Mouse (Mus musculus): Measurements from ENCODE around the gene Nckap5l. TPM values are rescaled to one million over a fixed set of nuclear protein-coding genes. Genes with fewer than 3 reads are reported as not detected.

Gene Nckap5l
- polyA plus RNA-seq, 1 experiment from 2014 or later = 7.9 TPM

DNA sequence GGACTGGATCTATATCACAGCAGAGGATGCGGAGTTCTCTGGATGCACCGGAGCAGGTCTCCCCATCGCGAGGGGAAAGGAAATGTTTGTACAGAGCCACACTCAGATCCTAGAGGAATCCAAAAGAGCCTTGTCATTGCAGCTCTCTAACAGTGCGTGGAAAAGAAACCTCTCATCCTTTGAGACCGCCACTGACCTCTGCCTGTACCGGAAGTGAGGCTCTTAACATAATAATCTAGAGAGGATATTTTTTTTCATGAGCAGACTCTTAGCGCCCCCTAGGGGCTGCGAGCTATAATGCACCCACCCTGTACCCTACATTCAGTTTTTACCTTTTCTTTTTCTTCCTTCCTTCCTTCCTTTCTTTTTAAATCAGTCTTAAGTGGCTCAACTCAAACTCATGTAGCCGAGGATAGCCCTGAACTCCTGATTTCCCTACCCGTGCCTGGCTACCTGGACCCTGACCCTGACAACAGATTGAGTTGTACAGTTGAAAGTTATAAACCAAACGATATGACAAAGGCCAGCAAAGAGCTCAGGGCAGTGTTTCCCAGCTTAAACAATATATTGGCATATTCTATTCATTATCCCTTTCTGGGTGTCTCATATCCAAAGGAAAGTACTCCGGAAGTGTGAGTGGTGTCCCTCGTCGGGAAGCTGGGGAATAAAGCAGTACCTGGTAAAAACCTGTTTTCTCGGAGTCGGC lies 13.6 kb upstream of the Nckap5l start:
- H3K9ac ChIP-seq (ENCODE audit: low read length) = peak overlapping the region; percentile 4; the same call in 1 of the 2 replicates
- H3K4me3 ChIP-seq (ENCODE audit: low read length) = no peak overlapping the region
- peak overlapping the region; percentile 29 for H3K4me2 ChIP-seq (ENCODE audit: low read depth, low read length)
- H3K27ac ChIP-seq (ENCODE audit: low read length) = peak overlapping the region; percentile 36
- H3K4me1 ChIP-seq (ENCODE audit: control insufficient read depth, insufficient read depth, low read length) = peaks cover 15% of the 10 kb centered on the region
- no peak for ATAC-seq (replicated peaks; ENCODE audit: extremely low read depth, insufficient read depth, low FRiP score)
- H3K9me3 ChIP-seq (replicated peaks; ENCODE audit: control insufficient read depth, low read length) = no peaks in the 10 kb centered on the region
- H3K27me3 ChIP-seq (ENCODE audit: control insufficient read depth, insufficient read depth, low read length) = no peaks in the 10 kb centered on the region
- WGBS = 52% methylated on average over 17 of the region's 17 CpGs
- H3K36me3 ChIP-seq (ENCODE audit: control insufficient read depth, insufficient read depth) = no peaks in the 10 kb centered on the region

DNA sequence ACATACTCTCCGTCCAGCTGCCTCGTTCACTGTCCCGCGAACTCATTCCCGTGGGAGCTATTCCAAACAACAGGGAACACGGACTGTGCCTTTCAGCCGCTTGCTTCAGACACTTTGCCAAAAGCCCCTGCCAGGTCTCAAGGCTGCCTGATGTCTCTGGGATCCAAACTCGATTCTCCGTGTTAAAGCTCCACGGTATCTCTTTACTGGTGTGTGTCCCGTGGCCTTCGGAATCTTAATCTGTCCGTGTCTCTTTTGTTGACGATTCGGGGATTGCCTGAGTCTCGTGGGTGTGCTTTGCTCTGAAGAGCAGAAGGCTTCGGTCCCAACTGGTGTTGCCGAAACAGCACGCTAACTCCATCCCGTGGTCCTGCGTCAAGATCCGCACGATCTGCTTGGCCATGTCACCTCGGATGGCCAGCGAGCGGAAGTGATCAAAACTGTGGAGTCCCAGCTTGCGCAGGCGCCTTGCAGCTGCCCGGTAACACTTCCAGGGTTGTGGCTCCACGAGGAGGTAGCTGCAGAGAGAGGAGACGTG lies 12.7 kb upstream of the Nckap5l start:
- WGBS = 78% methylated on average over 31 of the region's 31 CpGs
- H3K36me3 ChIP-seq (ENCODE audit: control insufficient read depth, insufficient read depth) = no peaks in the 10 kb centered on the region
- no peak overlapping the region for H3K4me3 ChIP-seq (ENCODE audit: low read length)
- H3K27ac ChIP-seq (ENCODE audit: low read length) = peak overlapping the region; percentile 43
- no peaks in the 10 kb centered on the region for H3K9me3 ChIP-seq (replicated peaks; ENCODE audit: control insufficient read depth, low read length)
- ATAC-seq (replicated peaks; ENCODE audit: extremely low read depth, insufficient read depth, low FRiP score) = no peak
- no peak overlapping the region; the same call in 1 of the 2 replicates for H3K9ac ChIP-seq (ENCODE audit: low read length)
- no peaks in the 10 kb centered on the region for H3K27me3 ChIP-seq (ENCODE audit: control insufficient read depth, insufficient read depth, low read length)
- H3K4me1 ChIP-seq (ENCODE audit: control insufficient read depth, insufficient read depth, low read length) = peaks cover 15% of the 10 kb centered on the region
- H3K4me2 ChIP-seq (ENCODE audit: low read depth, low read length) = no peak overlapping the region; the same call in 1 of the 2 replicates

DNA sequence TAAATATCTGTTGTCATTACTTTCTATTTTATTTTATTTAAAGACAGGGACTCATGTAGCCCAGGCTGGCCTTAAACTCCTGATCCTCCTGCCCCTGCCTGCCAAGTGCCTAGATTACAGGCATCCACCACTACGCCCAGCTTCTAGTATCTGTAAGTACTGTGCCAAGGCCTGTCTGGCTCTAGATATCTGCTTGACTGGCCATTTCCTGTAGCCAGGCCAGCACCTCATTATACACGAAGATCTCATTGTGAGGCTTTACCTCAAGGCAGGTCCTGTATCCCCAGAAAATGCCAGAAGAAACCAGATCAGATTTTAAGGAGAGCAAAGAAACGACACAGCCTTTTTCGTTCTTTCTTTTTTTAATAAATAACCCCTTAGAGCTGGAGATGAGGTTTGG lies 12.2 kb upstream of the Nckap5l start:
- H3K27ac ChIP-seq (ENCODE audit: low read length) = peak overlapping the region; percentile 43
- H3K4me3 ChIP-seq (ENCODE audit: low read length) = no peak overlapping the region
- no peaks in the 10 kb centered on the region for H3K9me3 ChIP-seq (replicated peaks; ENCODE audit: control insufficient read depth, low read length)
- H3K9ac ChIP-seq (ENCODE audit: low read length) = no peak overlapping the region
- 73% methylated on average over 4 of the region's 4 CpGs for WGBS
- H3K27me3 ChIP-seq (ENCODE audit: control insufficient read depth, insufficient read depth, low read length) = no peaks in the 10 kb centered on the region
- H3K4me1 ChIP-seq (ENCODE audit: control insufficient read depth, insufficient read depth, low read length) = peaks cover 15% of the 10 kb centered on the region
- H3K36me3 ChIP-seq (ENCODE audit: control insufficient read depth, insufficient read depth) = no peaks in the 10 kb centered on the region
- H3K4me2 ChIP-seq (ENCODE audit: low read depth, low read length) = no peak overlapping the region
- ATAC-seq (replicated peaks; ENCODE audit: extremely low read depth, insufficient read depth, low FRiP score) = no peak

DNA sequence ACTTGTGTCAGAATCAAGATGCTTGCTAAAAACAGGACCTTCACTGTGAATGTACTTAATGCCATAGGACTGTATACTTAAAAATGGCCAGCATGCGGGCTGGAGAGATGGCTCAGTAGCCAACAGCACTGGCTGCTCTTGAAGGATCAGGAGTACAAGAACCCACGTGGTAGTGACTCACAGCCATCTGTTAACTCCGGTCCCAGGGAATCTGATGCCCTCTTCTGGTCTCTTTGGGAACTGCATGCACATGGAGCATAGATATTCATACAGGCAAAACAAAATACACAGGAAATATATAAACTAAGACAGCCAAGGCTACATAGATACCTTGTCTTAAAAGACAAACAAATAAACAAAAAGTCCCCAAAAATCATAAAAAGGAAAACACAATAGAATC lies 11.5 kb upstream of the Nckap5l start:
- H3K27ac ChIP-seq (ENCODE audit: low read length) = no peak overlapping the region
- 38% methylated on average over 3 of the region's 3 CpGs for WGBS
- no peaks in the 10 kb centered on the region for H3K9me3 ChIP-seq (replicated peaks; ENCODE audit: control insufficient read depth, low read length)
- H3K4me2 ChIP-seq (ENCODE audit: low read depth, low read length) = no peak overlapping the region
- H3K36me3 ChIP-seq (ENCODE audit: control insufficient read depth, insufficient read depth) = no peaks in the 10 kb centered on the region
- H3K27me3 ChIP-seq (ENCODE audit: control insufficient read depth, insufficient read depth, low read length) = no peaks in the 10 kb centered on the region
- H3K4me3 ChIP-seq (ENCODE audit: low read length) = no peak overlapping the region
- H3K9ac ChIP-seq (ENCODE audit: low read length) = no peak overlapping the region
- peaks cover 15% of the 10 kb centered on the region for H3K4me1 ChIP-seq (ENCODE audit: control insufficient read depth, insufficient read depth, low read length)
- ATAC-seq (replicated peaks; ENCODE audit: extremely low read depth, insufficient read depth, low FRiP score) = no peak

DNA sequence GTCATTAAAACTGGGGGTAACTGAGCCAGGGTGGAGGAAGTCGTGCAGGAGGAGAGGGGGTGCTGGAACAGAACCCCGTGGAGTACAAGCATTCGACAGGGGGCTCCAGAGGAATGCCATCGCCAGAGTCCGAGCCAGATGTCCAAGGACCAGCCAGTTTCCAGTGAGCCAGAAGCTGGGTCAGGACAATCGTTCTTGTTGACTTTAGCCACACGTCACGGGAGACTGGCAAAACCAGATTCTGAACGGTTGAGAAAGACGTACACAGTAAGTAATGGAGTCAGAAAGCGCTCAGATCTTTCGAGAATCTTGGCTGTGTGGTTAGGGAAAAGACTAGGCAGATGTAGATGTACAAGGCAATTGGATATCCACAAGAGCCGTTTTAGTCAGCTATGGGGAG lies 5.6 kb upstream of the Nckap5l start:
- Histone ChIP-seq H3K9me3 (replicated peaks; ENCODE audit: control insufficient read depth, low read length) (no peaks in the 10 kb centered on the region), H3K9ac (ENCODE audit: low read length) (no peak overlapping the region), H3K36me3 (ENCODE audit: control insufficient read depth, insufficient read depth) (no peaks in the 10 kb centered on the region), H3K4me1 (ENCODE audit: control insufficient read depth, insufficient read depth, low read length) (peaks cover 12% of the 10 kb centered on the region), H3K4me3 (ENCODE audit: low read length) (no peak overlapping the region), H3K27ac (ENCODE audit: low read length) (no peak overlapping the region), H3K27me3 (ENCODE audit: control insufficient read depth, insufficient read depth, low read length) (no peaks in the 10 kb centered on the region), H3K4me2 (ENCODE audit: low read depth, low read length) (no peak overlapping the region)
- WGBS = 69% methylated on average over 13 of the region's 13 CpGs
- ATAC-seq (replicated peaks; ENCODE audit: extremely low read depth, insufficient read depth, low FRiP score) = no peak

DNA sequence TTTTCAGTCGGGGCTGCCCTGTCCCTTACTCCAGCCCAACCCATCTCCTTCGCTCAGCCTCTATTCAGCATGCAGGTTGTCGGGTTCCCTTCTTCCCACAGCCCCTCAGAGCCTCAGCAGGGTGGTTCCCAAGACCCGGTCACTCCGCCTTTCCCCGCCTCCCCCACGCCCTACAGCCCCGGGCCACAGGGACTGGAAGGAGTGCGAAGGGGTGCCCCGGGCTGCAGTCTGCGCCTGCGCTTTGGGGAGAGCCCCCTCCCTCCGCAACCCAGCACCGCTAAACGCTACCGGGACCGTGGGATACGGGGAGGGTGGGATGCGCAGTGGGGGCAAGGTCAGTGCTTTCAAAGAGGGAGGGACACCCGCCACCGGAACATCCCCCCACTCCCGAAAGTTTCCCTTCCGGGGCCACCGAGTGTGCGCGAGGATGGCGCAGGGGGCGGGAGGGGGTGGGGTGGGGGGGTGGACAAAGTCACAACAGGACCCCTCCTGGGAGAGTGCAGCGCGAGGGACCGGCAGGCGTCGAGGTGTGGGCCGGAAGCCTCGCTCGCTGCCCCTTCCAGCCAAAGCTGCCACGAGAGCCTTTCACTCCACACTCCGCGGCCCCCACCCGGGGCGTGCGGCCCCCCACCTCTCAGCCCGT lies 464 bp downstream of the Nckap5l start:
- whole genome bisulfite sequencing = under 1% methylated on average over 43 of the region's 43 CpGs
- peak; percentile 78 for ATAC-seq (replicated peaks; ENCODE audit: extremely low read depth, insufficient read depth, low FRiP score)
- no peaks in the 10 kb centered on the region for H3K36me3 ChIP-seq (ENCODE audit: control insufficient read depth, insufficient read depth)

DNA sequence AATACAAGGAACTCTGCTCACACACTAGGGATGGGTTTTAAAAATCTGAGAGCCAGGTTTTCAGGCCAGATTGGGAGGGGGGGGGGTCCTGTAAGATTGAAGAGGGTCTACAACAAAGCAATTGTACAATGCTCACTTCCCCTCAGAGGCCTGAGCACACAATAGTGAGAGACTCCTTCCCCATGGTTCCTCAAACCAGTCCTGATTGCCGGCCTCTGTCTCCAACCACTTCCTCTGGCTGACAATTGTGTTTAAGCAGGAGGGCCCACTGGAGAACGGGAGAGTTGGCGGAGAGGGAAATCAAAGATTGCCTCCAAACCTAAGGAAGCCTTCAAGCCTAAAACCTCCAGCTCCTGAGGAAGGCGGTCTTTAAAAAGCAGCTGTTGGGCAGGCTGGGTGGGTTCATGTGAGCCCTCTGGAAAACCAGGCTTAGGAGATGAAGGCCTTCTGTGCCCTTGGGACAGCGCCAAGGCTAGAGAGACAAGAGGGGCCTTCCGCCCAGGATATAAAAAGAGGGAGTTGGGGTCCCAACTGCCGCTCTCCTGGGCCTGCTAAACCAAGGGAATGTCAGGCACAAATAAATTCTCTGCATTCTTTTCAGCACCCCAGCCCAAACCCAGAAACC lies 1.1 kb downstream of the Nckap5l start:
- Histone ChIP-seq H3K9me3 (replicated peaks; ENCODE audit: control insufficient read depth, low read length) (no peaks in the 10 kb centered on the region), H3K27me3 (ENCODE audit: control insufficient read depth, insufficient read depth, low read length) (no peaks in the 10 kb centered on the region), H3K4me2 (ENCODE audit: low read depth, low read length) (peak overlapping the region; percentile 80), H3K4me1 (ENCODE audit: control insufficient read depth, insufficient read depth, low read length) (peaks cover 35% of the 10 kb centered on the region), H3K9ac (ENCODE audit: low read length) (peak overlapping the region; percentile 82), H3K36me3 (ENCODE audit: control insufficient read depth, insufficient read depth) (no peaks in the 10 kb centered on the region), H3K27ac (ENCODE audit: low read length) (peak overlapping the region; percentile 94), H3K4me3 (ENCODE audit: low read length) (peak overlapping the region; percentile 90)
- ATAC-seq (replicated peaks; ENCODE audit: extremely low read depth, insufficient read depth, low FRiP score) = no peak
- WGBS = 15% methylated on average over 7 of the region's 7 CpGs

More for the DNA sequence above, 464 bp downstream of the Nckap5l start:
- no peaks in the 10 kb centered on the region for H3K27me3 ChIP-seq (ENCODE audit: control insufficient read depth, insufficient read depth, low read length)
- no peaks in the 10 kb centered on the region for H3K9me3 ChIP-seq (replicated peaks; ENCODE audit: control insufficient read depth, low read length)
- H3K27ac ChIP-seq (ENCODE audit: low read length) = peak overlapping the region; percentile 94
- H3K4me1 ChIP-seq (ENCODE audit: control insufficient read depth, insufficient read depth, low read length) = peaks cover 33% of the 10 kb centered on the region
- peak overlapping the region; percentile 80 for H3K4me2 ChIP-seq (ENCODE audit: low read depth, low read length)
- H3K9ac ChIP-seq (ENCODE audit: low read length) = peak overlapping the region; percentile 82
- H3K4me3 ChIP-seq (ENCODE audit: low read length) = peak overlapping the region; percentile 90

DNA sequence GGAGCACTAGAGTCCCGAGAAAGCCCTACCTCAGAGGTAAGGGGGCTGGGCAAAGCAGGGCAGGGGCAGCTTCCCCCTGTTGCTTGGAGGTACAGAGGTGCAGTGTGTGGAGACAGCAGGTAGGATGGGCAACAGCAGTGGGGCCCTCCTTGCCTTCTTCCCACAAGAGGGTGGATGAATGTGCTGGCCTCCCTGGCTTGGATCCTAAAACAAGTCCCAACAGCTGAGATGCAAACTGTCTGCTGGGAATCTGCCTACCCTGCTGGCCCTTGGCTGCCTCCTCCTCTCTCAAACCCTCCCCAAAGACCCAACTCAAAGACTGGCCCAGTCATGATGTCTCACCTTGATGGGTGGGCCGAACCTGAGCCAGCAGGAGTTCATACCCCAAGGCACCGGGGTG lies 2.1 kb downstream of the Nckap5l start:
- Histone ChIP-seq H3K4me2 (ENCODE audit: low read depth, low read length) (no peak overlapping the region), H3K4me1 (ENCODE audit: control insufficient read depth, insufficient read depth, low read length) (peaks cover 42% of the 10 kb centered on the region)

More for the DNA sequence above, 2.1 kb downstream of the Nckap5l start:
- 82% methylated on average over 3 of the region's 3 CpGs for WGBS
- Histone ChIP-seq H3K9ac (ENCODE audit: low read length) (peak overlapping the region; percentile 23), H3K36me3 (ENCODE audit: control insufficient read depth, insufficient read depth) (no peaks in the 10 kb centered on the region), H3K4me3 (ENCODE audit: low read length) (no peak overlapping the region), H3K27me3 (ENCODE audit: control insufficient read depth, insufficient read depth, low read length) (no peaks in the 10 kb centered on the region), H3K27ac (ENCODE audit: low read length) (no peak overlapping the region), H3K9me3 (replicated peaks; ENCODE audit: control insufficient read depth, low read length) (no peaks in the 10 kb centered on the region)
- ATAC-seq (replicated peaks; ENCODE audit: extremely low read depth, insufficient read depth, low FRiP score) = no peak

Measured in heart, embryonic 16.5 days (tissue).